Comparison of ENCODE assay signal across 8 mouse cellular contexts in genomic region chr7:29906682-29907058, GRCm38 (mm10). TPM values are rescaled to one million over a fixed set of nuclear protein-coding genes. Genes with fewer than 3 reads are reported as not detected.
DNase-seq lines count a peak whose midpoint lies in the region; ATAC-seq and TF ChIP-seq lines count a peak whose summit lies in the region.

No protein-coding gene starts in this region.

- H3K36me3 ChIP-seq in ES-E14 (ENCODE audit: control insufficient read depth, insufficient read depth, low read length, poor library complexity, severe bottlenecking) = peaks cover 1% of the 10 kb centered on the region
- H3K36me3 ChIP-seq in heart, embryonic 15.5 days = peaks cover 10% of the 10 kb centered on the region
- H3K36me3 ChIP-seq in liver, embryonic 14.5 days (replicated peaks; ENCODE audit: control insufficient read depth, insufficient read depth, low read depth) = no peaks in the 10 kb centered on the region
- no peaks in the 10 kb centered on the region for H3K36me3 ChIP-seq in stomach, postnatal 0 days (ENCODE audit: control insufficient read depth, insufficient read depth, low read length)

- peak overlapping the region; percentile 86; the same call in 1 of the 2 replicates for H3K27ac ChIP-seq in ES-E14 (ENCODE audit: insufficient read depth, low read depth, low read length, poor library complexity, severe bottlenecking)
- H3K27ac ChIP-seq in heart, embryonic 15.5 days = peak overlapping the region; percentile 93
- no peak overlapping the region for H3K27ac ChIP-seq in liver, embryonic 14.5 days
- peak overlapping the region; percentile 93 for H3K27ac ChIP-seq in stomach, postnatal 0 days (replicated peaks)

- H3K27me3 ChIP-seq in heart, embryonic 15.5 days = no peaks in the 10 kb centered on the region
- no peaks in the 10 kb centered on the region for H3K27me3 ChIP-seq in liver, embryonic 14.5 days (ENCODE audit: control insufficient read depth, insufficient read depth, low read length)
- no peaks in the 10 kb centered on the region for H3K27me3 ChIP-seq in stomach, postnatal 0 days (ENCODE audit: control insufficient read depth, insufficient read depth, low read length)

- DNase-seq in embryo, embryonic 10 days (ENCODE audit: low spot score) = peak; percentile 36
- DNase-seq in embryo, embryonic 9.5 days (ENCODE audit: extremely low spot score) = no peak
- no peak for DNase-seq in ES-E14 (ENCODE audit: low read depth, low spot score)
- DNase-seq in liver, embryonic 14.5 days (ENCODE audit: low read depth in 3 of 3, low spot score in 3 of 3) = no peak
- no peak for DNase-seq in stomach, postnatal 0 days (ENCODE audit: low spot score)
- DNase-seq in embryo, embryonic 11 days = no peak
- DNase-seq in layer of hippocampus, adult 9-11 months = no peak

- WGBS in heart, embryonic 15.5 days = 25% methylated on average over 8 of the region's 8 CpGs
- WGBS in liver, embryonic 14.5 days (ENCODE audit: insufficient replicate concordance) = 41% methylated on average over 8 of the region's 8 CpGs
- 20% methylated on average over 8 of the region's 8 CpGs for WGBS in stomach, postnatal 0 days

- H3K4me3 ChIP-seq in ES-E14 (ENCODE audit: insufficient read depth in 1 of 2, low read depth in 1 of 2, low read length in 2 of 2, poor library complexity in 1 of 2, severe bottlenecking in 1 of 2) = peak overlapping the region; percentile 63 to 73
- H3K4me3 ChIP-seq in heart, embryonic 15.5 days = peak overlapping the region; percentile 63
- peak overlapping the region; percentile 36 to 74; a peak in 3 of 4 replicates for H3K4me3 ChIP-seq in liver, embryonic 14.5 days (ENCODE audit: insufficient read depth in 1 of 2, low read depth in 2 of 2, low read length in 2 of 2)
- H3K4me3 ChIP-seq in stomach, postnatal 0 days (ENCODE audit: low read depth, low read length) = peak overlapping the region; percentile 59

- in situ Hi-C loops in ES-E14 (cut with MboI; ENCODE audit: low sequenced_read_pairs in 2 of 2, unreplicated experiment in 2 of 2) = no loop called here

- peaks cover 10 to 17% of the 10 kb centered on the region in 2 experiments for H3K4me1 ChIP-seq in ES-E14 (ENCODE audit: control insufficient read depth in 2 of 2, insufficient read depth in 2 of 2, low read length in 2 of 2, poor library complexity in 1 of 2)
- peaks cover 22% of the 10 kb centered on the region for H3K4me1 ChIP-seq in heart, embryonic 15.5 days (replicated peaks)
- H3K4me1 ChIP-seq in liver, embryonic 14.5 days (replicated peaks; ENCODE audit: control insufficient read depth in 2 of 2, insufficient read depth in 2 of 2, low read length in 1 of 2) = peaks cover 0 to 4% of the 10 kb centered on the region in 2 experiments; a peak in 3 of 4 replicates
- 0 out of 2 replicates have a peak, but pooled peaks cover 4% of the 10 kb centered on the region for H3K4me1 ChIP-seq in stomach, postnatal 0 days (replicated peaks; ENCODE audit: control insufficient read depth, insufficient read depth)

- TF ChIP-seq CTCF in liver, embryonic 14.5 days (IDR thresholded peaks at IDR 0.05; ENCODE audit: low read depth) = no peak
- TF ChIP-seq CTCF in stomach, postnatal 0 days (IDR thresholded peaks at IDR 0.05; ENCODE audit: low read depth) = no peak

- H3K9me3 ChIP-seq in ES-E14 (ENCODE audit: control insufficient read depth, insufficient read depth, low read depth, low read length) = no peaks in the 10 kb centered on the region
- H3K9me3 ChIP-seq in heart, embryonic 15.5 days (replicated peaks) = no peaks in the 10 kb centered on the region
- H3K9me3 ChIP-seq in liver, embryonic 14.5 days (ENCODE audit: control insufficient read depth, low read length) = no peaks in the 10 kb centered on the region
- no peaks in the 10 kb centered on the region for H3K9me3 ChIP-seq in stomach, postnatal 0 days (ENCODE audit: control insufficient read depth, low read length)

- H3K4me2 ChIP-seq in heart, embryonic 15.5 days = peak overlapping the region; percentile 67
- peak overlapping the region; percentile 89 for H3K4me2 ChIP-seq in liver, embryonic 14.5 days (ENCODE audit: low read depth)
- peak overlapping the region; percentile 66 for H3K4me2 ChIP-seq in stomach, postnatal 0 days (replicated peaks; ENCODE audit: low read depth)

- no peak for ATAC-seq in heart, embryonic 15.5 days (replicated peaks; ENCODE audit: insufficient number of reproducible peaks, insufficient read depth, low FRiP score, low read depth)
- no peak for ATAC-seq in liver, embryonic 14.5 days (ENCODE audit: insufficient read depth)
- ATAC-seq in stomach, postnatal 0 days (ENCODE audit: low FRiP score, low TSS enrichment) = no peak

- TF ChIP-seq EP300 in liver, embryonic 14.5 days (IDR thresholded peaks at IDR 0.05; ENCODE audit: low read depth) = no peak
- no peak for TF ChIP-seq EP300 in stomach, postnatal 0 days (optimal IDR thresholded peaks at IDR 0.05)

- H3K9ac ChIP-seq in ES-E14 (ENCODE audit: insufficient read depth, low read depth, low read length, poor library complexity, severe bottlenecking) = peak overlapping the region; percentile 67; the same call in 1 of the 2 replicates
- peak overlapping the region; percentile 55; the same call in 1 of the 2 replicates for H3K9ac ChIP-seq in heart, embryonic 15.5 days
- peak overlapping the region; percentile 74 for H3K9ac ChIP-seq in liver, embryonic 14.5 days (replicated peaks)
- 0 out of 2 replicates have a peak overlapping the region, but pooled peaks have one; percentile 35 for H3K9ac ChIP-seq in stomach, postnatal 0 days (ENCODE audit: low read length)

TF ChIP-seq in ES-E14, 5 proteins besides CTCF, POLR2A, EP300 and RAD21:
- TF ChIP-seq ZC3H11A (IDR thresholded peaks at IDR 0.05; ENCODE audit: borderline replicate concordance, low read depth, low read length) (no peak), MAFK (IDR thresholded peaks at IDR 0.05; ENCODE audit: insufficient read depth, low read depth, low read length) (0 out of 2 replicates have a peak, but pooled peaks have one; percentile 3)
TF ChIP-seq in ES-E14: peak in this region for 1.

RNA-seq across cellular contexts. Expression of gene Zfp27, which starts 0.3 kb away (rescaled TPM):
- 5.1 and 6.1 TPM in 2 replicates for total RNA-seq in ES-E14 (2012; rRNA removed)
- polyA plus RNA-seq in heart, embryonic 15.5 days (2015; fragmentation: Nextera tagmentation; extraction: Ambion mirVana) = 7.2 and 7.8 TPM in 2 replicates
- polyA plus RNA-seq in liver, embryonic 14.5 days (2012; rRNA removed) = 1.0 and 1.2 TPM in 2 replicates
- 1.7 TPM in 2 replicates for polyA plus RNA-seq in liver, embryonic 14.5 days (2014; fragmentation: Nextera tagmentation; extraction: Ambion mirVana)
- 2.9 and 3.4 TPM in 2 replicates for polyA plus RNA-seq in stomach, postnatal 0 days (2015; fragmentation: Nextera tagmentation; extraction: Ambion mirVana)

RNA-seq across cellular contexts. Expression of gene Zfp383, which starts 1.4 kb away (rescaled TPM):
- 5.1 and 5.4 TPM in 2 replicates for total RNA-seq in ES-E14 (2012; rRNA removed)
- 3.1 TPM in 2 replicates for polyA plus RNA-seq in heart, embryonic 15.5 days (2015; fragmentation: Nextera tagmentation; extraction: Ambion mirVana)
- polyA plus RNA-seq in liver, embryonic 14.5 days (2012; rRNA removed) = 0.51 and 0.69 TPM in 2 replicates
- polyA plus RNA-seq in liver, embryonic 14.5 days (2014; fragmentation: Nextera tagmentation; extraction: Ambion mirVana) = 0.35 and 0.42 TPM in 2 replicates
- 2.2 and 2.3 TPM in 2 replicates for polyA plus RNA-seq in stomach, postnatal 0 days (2015; fragmentation: Nextera tagmentation; extraction: Ambion mirVana)

RNA-seq across cellular contexts. Expression of gene Zfp420, which starts 46.9 kb away (rescaled TPM):
- total RNA-seq in ES-E14 (2012; rRNA removed) = 5.6 and 6.9 TPM in 2 replicates
- polyA plus RNA-seq in heart, embryonic 15.5 days (2015; fragmentation: Nextera tagmentation; extraction: Ambion mirVana) = 3.4 and 4.4 TPM in 2 replicates
- polyA plus RNA-seq in liver, embryonic 14.5 days (2012; rRNA removed) = 0.69 and 0.92 TPM in 2 replicates
- 0.66 and 1.0 TPM in 2 replicates for polyA plus RNA-seq in liver, embryonic 14.5 days (2014; fragmentation: Nextera tagmentation; extraction: Ambion mirVana)
- 2.0 and 2.4 TPM in 2 replicates for polyA plus RNA-seq in stomach, postnatal 0 days (2015; fragmentation: Nextera tagmentation; extraction: Ambion mirVana)

RNA-seq across cellular contexts. Expression of gene Zfp74, which starts 47.2 kb away (rescaled TPM):
- 11.7 and 24.1 TPM in 2 replicates for total RNA-seq in ES-E14 (2012; rRNA removed)
- polyA plus RNA-seq in heart, embryonic 15.5 days (2015; fragmentation: Nextera tagmentation; extraction: Ambion mirVana) = 6.7 and 9.4 TPM in 2 replicates
- 1.5 and 1.7 TPM in 2 replicates for polyA plus RNA-seq in liver, embryonic 14.5 days (2012; rRNA removed)
- 0.85 and 1.8 TPM in 2 replicates for polyA plus RNA-seq in liver, embryonic 14.5 days (2014; fragmentation: Nextera tagmentation; extraction: Ambion mirVana)
- 2.8 and 3.1 TPM in 2 replicates for polyA plus RNA-seq in stomach, postnatal 0 days (2015; fragmentation: Nextera tagmentation; extraction: Ambion mirVana)

RNA-seq across cellular contexts. Expression of gene Zfp940, which starts 53.2 kb away (rescaled TPM):
- 6.9 and 12.3 TPM in 2 replicates for total RNA-seq in ES-E14 (2012; rRNA removed)
- 1.7 and 2.1 TPM in 2 replicates for polyA plus RNA-seq in heart, embryonic 15.5 days (2015; fragmentation: Nextera tagmentation; extraction: Ambion mirVana)
- 0.17 and 0.41 TPM in 2 replicates for polyA plus RNA-seq in liver, embryonic 14.5 days (2012; rRNA removed)
- polyA plus RNA-seq in liver, embryonic 14.5 days (2014; fragmentation: Nextera tagmentation; extraction: Ambion mirVana) = 0.61 and 1.0 TPM in 2 replicates
- 1.1 and 1.2 TPM in 2 replicates for polyA plus RNA-seq in stomach, postnatal 0 days (2015; fragmentation: Nextera tagmentation; extraction: Ambion mirVana)
